Mouse (Mus musculus) neural tube, embryonic 12.5 days (tissue): ENCODE data around the gene Rif1. TPM values are rescaled to one million over a fixed set of nuclear protein-coding genes. Genes with fewer than 3 reads are reported as not detected.

Source experiments
- ATAC-seq: fragments of 200-750 bp; cut with Nextera tagmentation; 2 replicates; pipeline ENCODE4 v1.8.0; 2017; ENCODE audit warnings: low read depth, mild to moderate bottlenecking, moderate TSS enrichment, moderate library complexity; ENCODE audit not compliant: low FRiP score
- H3K27ac ChIP-seq: fragments of 300-500 bp; sonication (generic); 2 replicates; pipeline ENCODE4 v1.5.1; 2016
- H3K27me3 ChIP-seq: fragments of 300-500 bp; sonication (generic); replicated peaks from 2 replicates; pipeline ENCODE4 v1.6.1; 2016; ENCODE audit warnings: mild to moderate bottlenecking
- H3K36me3 ChIP-seq: fragments of 300-500 bp; sonication (generic); 2 replicates; pipeline ENCODE4 v1.6.1; 2016; ENCODE audit warnings: mild to moderate bottlenecking
- H3K4me1 ChIP-seq: fragments of 300-500 bp; sonication (generic); 2 replicates; pipeline ENCODE4 v1.6.1; 2016
- H3K4me2 ChIP-seq: fragments of 300-500 bp; sonication (generic); replicated peaks from 2 replicates; pipeline ENCODE4 v1.6.1; 2016; ENCODE audit warnings: mild to moderate bottlenecking
- H3K4me3 ChIP-seq: fragments of 300-500 bp; sonication (generic); 2 replicates; pipeline ENCODE4 v1.5.1; 2016
- H3K9ac ChIP-seq: fragments of 300-500 bp; sonication (generic); 2 replicates; pipeline ENCODE4 v1.6.1; 2016; ENCODE audit warnings: mild to moderate bottlenecking
- H3K9me3 ChIP-seq: fragments of 300-500 bp; sonication (generic); 2 replicates; pipeline ENCODE4 v1.6.1; 2016; ENCODE audit warnings: mild to moderate bottlenecking
- WGBS: fragments of 180-500 bp; shearing (Covaris S2); methylation state at CpG from one replicate; pipeline ENCODE4 v1.1.7; 2016; 5-methylcytosine and 5-hydroxymethylcytosine counted together
- polyA plus RNA-seq: library from polyadenylated mRNA; unstranded; fragments of >200 nt; fragmentation: Nextera tagmentation; extraction: Ambion mirVana; gene quantifications from 2 replicates; pipeline ENCODE4 v1.2.1, GENCODE M21; 2016

Rif1 gene
- polyA plus RNA-seq, 1 experiment from 2014 or later: 41.3 TPM

DNA sequence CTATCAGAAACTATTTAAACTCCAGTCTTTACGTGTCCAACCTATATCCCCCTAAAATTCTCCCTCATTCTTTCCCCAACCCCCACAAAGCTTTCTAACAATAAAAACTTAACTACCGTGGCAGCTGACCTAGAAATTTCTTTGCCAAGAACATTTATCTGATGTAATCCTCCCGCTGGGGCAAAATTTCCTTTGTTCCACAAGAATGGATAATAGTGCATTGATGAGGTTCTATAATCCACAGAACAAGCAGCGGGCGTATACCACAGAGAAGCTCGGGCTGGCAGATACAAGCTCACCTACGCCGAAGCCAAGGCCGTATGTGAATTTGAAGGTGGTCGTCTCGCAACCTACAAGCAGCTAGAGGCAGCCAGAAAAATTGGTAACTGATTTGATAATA lies 29.1 kb upstream of the Rif1 start:
- H3K4me3 ChIP-seq: no peak overlapping the region
- WGBS: 82% methylated on average over 11 of the region's 11 CpGs
- no peak for ATAC-seq

DNA sequence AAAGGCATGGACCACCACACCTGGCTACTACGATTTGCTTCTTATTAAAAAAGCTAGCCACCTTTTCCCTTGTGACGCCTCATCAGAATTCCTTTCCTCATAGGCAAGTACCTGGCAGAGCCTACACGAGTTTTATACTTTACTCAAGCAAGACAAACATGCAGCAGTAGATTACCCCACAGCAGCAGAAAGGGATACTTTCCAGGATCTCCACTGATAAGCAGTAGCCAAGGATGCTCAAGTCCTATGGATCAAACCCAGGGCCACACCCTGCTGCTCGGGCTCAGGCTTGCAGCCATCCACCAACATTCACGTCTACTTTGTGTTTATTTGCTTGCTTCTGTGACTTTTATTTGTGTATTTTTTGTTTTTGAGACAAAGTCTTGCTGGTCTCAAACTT lies 26.6 kb upstream of the Rif1 start:
- ATAC-seq: no peak
- Histone ChIP-seq H3K27ac (no peak overlapping the region), H3K4me2 (no peak overlapping the region), H3K4me3 (no peak overlapping the region), H3K9me3 (no peaks in the 10 kb centered on the region), H3K4me1 (no peaks in the 10 kb centered on the region), H3K27me3 (no peaks in the 10 kb centered on the region), H3K36me3 (0 out of 2 replicates have a peak, but pooled peaks cover 11% of the 10 kb centered on the region), H3K9ac (no peak overlapping the region)
- 87% methylated on average over 5 of the region's 5 CpGs for WGBS

More for the DNA sequence above, 29.1 kb upstream of the Rif1 start:
- Histone ChIP-seq H3K27ac (no peak overlapping the region), H3K27me3 (no peaks in the 10 kb centered on the region), H3K4me2 (no peak overlapping the region), H3K9ac (no peak overlapping the region), H3K4me1 (no peaks in the 10 kb centered on the region), H3K36me3 (0 out of 2 replicates have a peak, but pooled peaks cover 11% of the 10 kb centered on the region), H3K9me3 (no peaks in the 10 kb centered on the region)

DNA sequence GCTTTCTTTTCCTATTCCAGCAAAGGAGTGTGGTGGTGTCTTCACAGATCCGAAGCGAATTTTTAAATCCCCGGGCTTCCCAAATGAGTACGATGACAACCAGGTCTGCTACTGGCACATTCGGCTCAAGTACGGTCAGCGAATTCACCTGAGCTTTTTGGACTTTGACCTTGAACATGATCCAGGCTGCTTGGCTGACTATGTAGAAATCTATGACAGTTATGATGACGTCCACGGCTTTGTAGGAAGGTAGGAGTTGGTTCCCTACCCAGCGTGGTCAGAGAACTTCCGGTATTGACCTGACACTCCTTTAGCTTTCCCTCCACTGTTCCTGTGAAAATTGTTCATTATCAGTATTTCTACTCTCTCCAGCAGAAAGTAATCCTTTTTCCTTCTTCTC lies 21.8 kb upstream of the Rif1 start:
- Histone ChIP-seq H3K9me3 (no peaks in the 10 kb centered on the region), H3K36me3 (0 out of 2 replicates have a peak, but pooled peaks cover 6% of the 10 kb centered on the region), H3K4me3 (no peak overlapping the region), H3K9ac (no peak overlapping the region), H3K27me3 (no peaks in the 10 kb centered on the region), H3K4me1 (no peaks in the 10 kb centered on the region), H3K4me2 (no peak overlapping the region), H3K27ac (no peak overlapping the region)
- ATAC-seq: no peak
- WGBS: 94% methylated on average over 11 of the region's 11 CpGs

DNA sequence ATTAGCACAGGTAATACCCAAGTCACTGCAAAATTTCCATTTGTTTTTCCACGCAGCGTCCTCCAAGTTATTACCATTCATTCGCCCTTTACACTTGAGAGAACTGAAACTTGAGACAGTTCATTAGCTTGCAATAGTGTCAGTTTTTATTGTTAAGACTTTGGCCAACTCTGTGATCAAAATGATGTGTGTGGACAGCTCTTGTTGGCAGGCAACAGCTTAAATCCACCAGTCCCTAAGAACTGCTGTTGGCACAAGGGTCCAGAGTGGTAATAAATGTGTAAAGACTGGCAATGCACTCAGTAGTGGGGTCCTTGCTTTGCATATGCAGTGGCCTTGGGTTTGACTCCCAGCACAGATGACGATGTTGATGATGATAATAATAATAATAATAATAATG lies 20.3 kb upstream of the Rif1 start:
- H3K4me3 ChIP-seq: no peak overlapping the region
- WGBS: 71% methylated on average over 4 of the region's 4 CpGs
- 0 out of 2 replicates have a peak, but pooled peaks cover 6% of the 10 kb centered on the region for H3K36me3 ChIP-seq
- H3K27ac ChIP-seq: no peak overlapping the region
- H3K4me2 ChIP-seq: no peak overlapping the region
- no peak for ATAC-seq
- H3K27me3 ChIP-seq: no peaks in the 10 kb centered on the region
- no peaks in the 10 kb centered on the region for H3K4me1 ChIP-seq
- H3K9me3 ChIP-seq: no peaks in the 10 kb centered on the region
- H3K9ac ChIP-seq: no peak overlapping the region

DNA sequence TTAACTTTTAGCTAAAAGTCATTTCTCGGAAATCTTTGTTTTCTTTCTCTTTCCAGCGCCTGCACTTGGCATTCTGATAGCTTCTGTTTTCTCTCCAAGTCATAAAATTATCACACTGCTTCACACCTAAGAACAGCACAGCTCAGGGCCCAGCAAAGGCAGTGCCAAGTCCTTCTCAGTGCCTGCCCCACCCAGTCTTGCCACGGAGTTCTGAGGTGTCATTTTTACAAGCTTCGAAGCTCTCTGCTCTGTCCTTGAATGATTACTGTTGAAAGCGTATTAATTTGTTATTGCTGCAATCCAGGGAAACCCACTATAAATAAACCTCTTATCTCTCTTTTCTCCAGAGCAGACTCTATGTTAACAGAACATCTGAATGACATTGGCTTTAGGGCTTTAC lies 19.1 kb upstream of the Rif1 start:
- no peaks in the 10 kb centered on the region for H3K9me3 ChIP-seq
- H3K4me2 ChIP-seq: no peak overlapping the region
- H3K27me3 ChIP-seq: no peaks in the 10 kb centered on the region
- no peaks in the 10 kb centered on the region for H3K36me3 ChIP-seq
- H3K4me3 ChIP-seq: no peak overlapping the region
- H3K9ac ChIP-seq: no peak overlapping the region
- H3K4me1 ChIP-seq: no peaks in the 10 kb centered on the region
- ATAC-seq: no peak
- WGBS: 49% methylated on average over 5 of the region's 5 CpGs
- no peak overlapping the region for H3K27ac ChIP-seq

DNA sequence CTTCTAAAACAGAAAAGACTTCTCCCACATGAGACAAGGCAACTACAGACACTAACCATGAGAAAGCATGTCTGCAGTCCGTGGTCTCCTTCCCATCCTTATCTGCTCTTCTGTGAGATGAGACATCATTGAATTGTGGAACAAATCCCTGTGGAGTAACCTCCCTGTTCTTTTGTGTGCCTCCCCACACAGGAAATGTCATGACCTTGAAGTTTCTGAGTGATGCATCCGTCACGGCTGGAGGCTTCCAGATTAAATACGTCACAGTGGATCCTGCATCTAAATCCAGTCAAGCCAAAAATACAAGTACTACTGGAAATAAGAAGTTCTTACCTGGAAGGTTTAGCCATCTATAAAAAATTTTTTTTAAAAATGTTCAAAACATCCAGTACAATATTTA lies 17.0 kb upstream of the Rif1 start:
- no peak overlapping the region for H3K9ac ChIP-seq
- H3K4me1 ChIP-seq: no peaks in the 10 kb centered on the region
- ATAC-seq: no peak
- H3K9me3 ChIP-seq: no peaks in the 10 kb centered on the region
- H3K36me3 ChIP-seq: no peaks in the 10 kb centered on the region
- H3K4me2 ChIP-seq: no peak overlapping the region
- 28% methylated on average over 4 of the region's 4 CpGs for WGBS
- no peak overlapping the region for H3K4me3 ChIP-seq
- no peak overlapping the region for H3K27ac ChIP-seq
- no peaks in the 10 kb centered on the region for H3K27me3 ChIP-seq

DNA sequence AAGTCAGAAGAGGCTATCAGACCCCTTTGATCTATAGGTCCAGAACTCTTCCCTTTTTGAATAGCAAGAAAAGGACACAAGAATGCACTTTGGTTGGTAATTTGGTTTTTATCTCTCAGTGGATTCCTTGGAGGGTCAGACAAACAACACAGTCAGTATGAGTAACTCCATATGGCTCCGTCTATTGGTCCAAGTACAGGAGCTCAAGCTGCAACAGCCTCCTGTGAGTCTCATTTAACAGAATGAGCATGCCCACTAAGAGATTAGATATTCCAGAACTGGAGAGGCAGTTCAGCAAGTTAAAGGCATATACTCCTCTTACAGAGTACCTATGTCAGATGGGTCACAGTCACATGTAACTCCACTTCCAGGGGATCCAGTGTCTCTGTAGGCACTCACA lies 15.5 kb upstream of the Rif1 start:
- Histone ChIP-seq H3K36me3 (no peaks in the 10 kb centered on the region), H3K27me3 (no peaks in the 10 kb centered on the region), H3K4me2 (no peak overlapping the region), H3K4me1 (no peaks in the 10 kb centered on the region), H3K9ac (no peak overlapping the region), H3K9me3 (no peaks in the 10 kb centered on the region), H3K27ac (no peak overlapping the region), H3K4me3 (no peak overlapping the region)
- ATAC-seq: no peak
- WGBS: 78% methylated on average over 1 of the region's 1 CpGs

DNA sequence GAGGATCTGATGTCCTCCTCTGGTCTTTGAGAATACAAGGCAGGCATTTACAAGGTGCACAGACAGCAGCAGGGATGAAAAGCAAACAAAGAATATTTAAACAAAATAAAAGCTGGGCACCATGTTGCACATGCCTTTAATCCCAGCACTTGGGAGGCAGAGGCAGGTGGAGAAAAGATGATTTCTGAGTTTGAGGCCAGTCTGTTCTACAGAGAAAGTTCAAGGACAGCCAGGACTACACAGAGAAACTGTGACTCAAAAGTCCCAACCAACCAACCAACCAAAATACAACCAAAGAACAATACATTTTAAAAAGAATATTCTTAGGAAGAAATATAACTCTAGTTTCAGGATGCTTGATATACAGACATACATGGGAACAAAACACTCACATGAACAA lies 15.0 kb upstream of the Rif1 start:
- ATAC-seq: no peak
- no peak overlapping the region for H3K9ac ChIP-seq

DNA sequence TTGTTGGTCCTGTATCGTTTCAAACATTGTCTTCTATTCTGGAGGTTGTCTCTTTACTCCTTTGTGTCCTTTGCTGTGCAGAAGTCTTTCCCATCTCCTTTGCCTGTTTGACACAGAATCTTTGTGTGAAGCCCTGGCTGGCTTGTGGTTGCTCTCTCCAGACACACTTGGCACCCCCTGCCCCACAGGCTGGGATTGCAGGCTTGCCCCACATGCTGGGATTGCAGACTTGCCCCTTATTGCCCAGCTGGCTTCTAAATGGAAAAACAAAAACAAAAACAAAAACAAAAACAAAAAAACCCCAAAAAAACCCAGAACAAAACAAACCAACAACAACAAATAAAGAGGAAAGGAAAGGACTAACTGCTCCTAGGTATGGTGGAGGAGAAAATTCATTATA lies 4.0 kb upstream of the Rif1 start:
- ATAC-seq: no peak
- H3K9me3 ChIP-seq: no peaks in the 10 kb centered on the region
- 76% methylated on average over 1 of the region's 1 CpGs for WGBS
- no peak overlapping the region for H3K27ac ChIP-seq
- H3K27me3 ChIP-seq: no peaks in the 10 kb centered on the region
- H3K4me3 ChIP-seq: no peak overlapping the region
- H3K4me2 ChIP-seq: no peak overlapping the region
- no peak overlapping the region for H3K9ac ChIP-seq
- no peaks in the 10 kb centered on the region for H3K36me3 ChIP-seq
- H3K4me1 ChIP-seq: peaks cover 5% of the 10 kb centered on the region

More for the DNA sequence above, 15.0 kb upstream of the Rif1 start:
- H3K27ac ChIP-seq: no peak overlapping the region
- no peaks in the 10 kb centered on the region for H3K9me3 ChIP-seq
- no peaks in the 10 kb centered on the region for H3K4me1 ChIP-seq
- no peaks in the 10 kb centered on the region for H3K36me3 ChIP-seq
- H3K4me2 ChIP-seq: no peak overlapping the region
- H3K27me3 ChIP-seq: no peaks in the 10 kb centered on the region
- H3K4me3 ChIP-seq: no peak overlapping the region

DNA sequence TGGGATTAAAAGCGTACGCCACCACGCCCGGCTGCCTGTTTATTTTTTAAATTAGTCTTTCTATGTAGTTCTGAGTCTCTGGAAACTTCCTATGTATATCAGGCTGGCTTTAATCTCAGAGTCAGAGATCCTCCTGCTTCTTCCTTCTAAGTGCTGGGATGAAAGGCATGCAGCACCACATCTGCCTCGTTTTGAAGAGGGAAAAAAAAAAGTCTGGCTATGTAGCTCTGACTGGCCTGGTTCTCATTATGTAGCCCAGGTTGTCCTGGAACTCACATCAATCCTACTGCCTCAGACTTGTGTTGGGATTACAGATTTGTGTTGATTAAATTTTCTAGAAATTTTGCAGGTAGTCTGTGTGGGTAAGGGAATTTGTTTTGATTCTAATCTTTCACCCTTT lies 1.8 kb upstream of the Rif1 start:
- no peak overlapping the region for H3K4me3 ChIP-seq
- peaks cover 5% of the 10 kb centered on the region; the same call in 1 of the 2 replicates for H3K36me3 ChIP-seq
- no peaks in the 10 kb centered on the region for H3K27me3 ChIP-seq
- WGBS: 85% methylated on average over 5 of the region's 5 CpGs
- H3K27ac ChIP-seq: no peak overlapping the region
- H3K9ac ChIP-seq: no peak overlapping the region
- H3K9me3 ChIP-seq: no peaks in the 10 kb centered on the region
- no peak for ATAC-seq
- H3K4me1 ChIP-seq: peaks cover 11% of the 10 kb centered on the region
- H3K4me2 ChIP-seq: no peak overlapping the region

DNA sequence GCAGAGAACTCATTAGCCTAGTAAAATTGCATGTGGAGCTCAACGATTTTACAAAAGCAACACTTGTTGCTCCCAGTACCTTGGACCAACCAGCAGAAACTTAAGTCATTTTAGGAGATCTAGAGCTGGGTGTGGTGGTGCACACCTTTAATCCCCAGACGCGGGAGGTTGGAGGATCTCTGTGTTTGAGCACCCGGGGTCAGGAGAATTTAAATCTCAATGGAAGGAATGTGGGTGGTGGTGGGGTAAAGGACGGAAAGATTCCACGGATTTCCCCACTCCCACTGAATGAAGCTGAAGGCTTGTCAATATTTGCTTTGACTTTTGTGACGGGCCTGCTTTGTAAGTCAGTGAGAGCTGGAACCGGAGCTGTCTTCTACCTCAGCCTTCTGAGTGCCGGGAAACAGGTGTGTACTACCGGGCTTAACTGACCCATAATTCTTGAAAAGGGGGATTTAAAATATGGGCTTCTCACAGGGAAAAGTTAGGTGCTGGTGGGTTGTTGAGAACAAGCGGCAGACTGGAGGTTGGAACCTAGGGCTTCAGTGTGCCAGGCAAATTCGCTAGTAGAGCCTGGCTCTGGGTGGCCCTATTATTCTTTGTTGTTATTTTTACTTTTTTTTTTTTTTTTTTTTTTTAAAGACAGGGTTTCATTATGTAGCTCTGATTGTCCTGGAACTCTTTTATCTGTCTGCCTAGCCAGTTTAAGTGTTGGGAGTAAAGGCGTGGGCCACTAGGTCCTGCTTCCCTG lies 1.2 kb upstream of the Rif1 start:
- WGBS: 25% methylated on average over 13 of the region's 13 CpGs
- Histone ChIP-seq H3K27me3 (no peaks in the 10 kb centered on the region), H3K4me3 (peak overlapping the region; percentile 96; the same call in 1 of the 2 replicates), H3K27ac (no peak overlapping the region), H3K9me3 (no peaks in the 10 kb centered on the region), H3K9ac (no peak overlapping the region), H3K36me3 (peaks cover 7% of the 10 kb centered on the region), H3K4me1 (peaks cover 11% of the 10 kb centered on the region), H3K4me2 (peak overlapping the region; percentile 73)
- no peak for ATAC-seq

DNA sequence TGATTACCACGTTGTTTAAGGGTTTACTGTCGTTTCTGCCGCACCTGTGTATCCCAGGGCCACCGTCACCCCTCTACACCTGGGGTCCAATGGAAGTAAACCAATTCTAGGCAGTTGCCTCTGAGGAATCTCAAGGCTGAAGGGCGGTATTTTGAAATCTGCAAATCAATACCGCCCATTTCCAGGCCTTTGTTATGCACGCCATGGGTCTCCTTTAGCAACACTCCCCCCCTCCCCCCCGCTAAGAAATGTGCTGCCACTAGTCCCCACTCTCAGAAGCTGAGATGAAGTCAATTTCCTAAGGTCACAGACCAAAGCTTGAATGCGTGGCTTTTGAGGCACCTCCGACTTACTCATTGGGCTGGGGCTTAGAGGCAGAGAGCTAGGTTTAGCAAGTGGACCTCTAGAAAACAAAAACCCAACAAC lies 554 bp upstream of the Rif1 start:
- peak; percentile 39 for ATAC-seq
- no peaks in the 10 kb centered on the region for H3K27me3 ChIP-seq
- peaks cover 11% of the 10 kb centered on the region for H3K4me1 ChIP-seq
- no peak overlapping the region for H3K27ac ChIP-seq
- peaks cover 9% of the 10 kb centered on the region for H3K36me3 ChIP-seq
- WGBS: under 1% methylated on average over 10 of the region's 10 CpGs
- peak overlapping the region; percentile 85; the same call in 1 of the 2 replicates for H3K9ac ChIP-seq
- H3K9me3 ChIP-seq: no peaks in the 10 kb centered on the region
- H3K4me3 ChIP-seq: peak overlapping the region; percentile 96
- peak overlapping the region; percentile 73 for H3K4me2 ChIP-seq
